Mouse (Mus musculus): ENCODE measurements around the gene Ptgfrn.
A peak's percentile ranks its signal among the peaks of the same experiment; 100 is the strongest.

Gene Ptgfrn

DNA sequence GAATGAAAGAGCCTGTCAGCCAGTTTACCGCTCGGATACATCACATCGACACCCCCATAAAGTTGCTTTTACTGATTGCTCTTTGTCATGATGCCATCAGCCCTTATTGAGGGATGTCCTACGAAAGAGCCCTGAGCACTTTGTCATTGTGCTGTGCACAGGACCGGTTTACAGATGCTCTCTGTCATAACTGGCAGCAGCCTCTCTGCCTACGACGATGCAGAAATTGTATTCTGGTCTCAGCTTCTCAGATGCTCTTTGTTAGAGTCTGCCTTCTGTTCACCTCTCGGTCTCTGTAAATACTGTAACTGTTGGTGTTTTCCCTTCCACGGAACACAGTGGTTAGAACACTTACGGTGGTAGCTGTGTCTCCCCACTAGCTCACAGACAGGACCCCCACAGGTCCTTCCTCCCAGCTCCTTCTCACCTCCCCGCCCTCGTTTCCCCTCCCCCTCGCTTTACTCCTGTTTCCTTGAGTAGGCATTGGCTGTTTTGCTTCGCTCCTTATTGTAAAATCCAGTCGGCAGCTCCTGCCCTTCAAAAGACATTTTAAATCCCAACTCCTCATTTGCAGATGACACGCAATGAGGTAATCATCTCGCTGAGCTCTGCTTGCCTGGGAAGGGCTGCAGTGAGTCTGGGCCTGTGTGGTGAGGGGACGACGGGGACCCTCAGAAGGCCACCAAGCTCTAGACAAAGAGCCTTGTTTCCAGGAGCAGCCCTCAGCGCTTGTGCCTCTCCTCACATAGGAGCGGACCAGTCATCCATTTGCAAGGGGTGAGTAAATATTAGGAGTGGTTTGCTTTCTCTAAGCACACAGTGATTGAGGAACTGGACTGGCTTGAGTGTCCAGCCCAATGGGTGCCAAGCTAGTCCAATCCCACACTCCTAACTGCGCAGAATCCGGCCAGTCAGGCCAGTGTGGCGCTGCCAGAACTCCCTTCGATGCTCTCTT, 6.6 kb upstream of the Ptgfrn start:
- peak; percentile 91 for ATAC-seq (ENCODE audit: low TSS enrichment)

- no peak for ATAC-seq (ENCODE audit: low TSS enrichment)
Observed at GRCm38 (mm10) chr3:101112518-101112894, 2.4 kb upstream of the Ptgfrn start.

GRCm38 (mm10) chr3:101111848-101112517, 1.9 kb upstream of the Ptgfrn start:
- ATAC-seq (ENCODE audit: low TSS enrichment): no peak

DNA sequence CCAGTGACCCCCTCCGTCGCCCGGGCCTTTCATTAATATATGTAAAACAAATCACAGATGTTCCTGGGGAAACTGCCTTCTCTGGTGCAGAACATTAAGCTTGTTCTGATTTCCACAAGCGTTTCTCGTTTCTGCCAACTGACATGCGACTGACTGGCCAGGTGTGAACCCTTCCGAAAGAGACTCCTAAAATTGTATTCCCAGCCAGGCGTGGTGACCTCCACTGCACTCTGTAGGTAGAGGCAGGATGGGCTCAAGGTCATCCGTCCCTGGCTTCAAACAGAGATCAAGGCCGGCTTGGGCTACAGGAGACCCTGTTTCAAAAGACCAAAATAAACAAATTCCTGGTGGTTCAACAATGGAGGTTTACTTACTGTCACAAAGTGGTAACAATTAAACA, 1.2 kb upstream of the Ptgfrn start:
- ATAC-seq (ENCODE audit: low TSS enrichment): no peak

DNA sequence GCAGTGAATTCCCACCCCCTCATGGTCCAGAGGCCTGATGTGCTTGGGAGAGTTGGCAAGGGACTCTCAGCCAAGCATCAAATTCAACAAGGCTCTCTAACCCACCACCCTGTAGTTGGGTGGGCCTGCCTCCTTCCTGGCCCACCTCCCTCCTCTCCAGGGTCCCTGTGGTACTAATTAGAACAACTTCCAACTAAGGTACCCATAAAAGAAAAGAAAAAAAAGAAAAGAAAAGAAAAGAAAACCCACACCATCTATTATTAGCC, 693 bp upstream of the Ptgfrn start:
- no peak for ATAC-seq (ENCODE audit: low TSS enrichment)

- ATAC-seq (ENCODE audit: low TSS enrichment): peak; percentile 18; the same call in 1 of the 2 replicates
Observed at GRCm38 (mm10) chr3:101109558-101110021, 488 bp downstream of the Ptgfrn start.

- no peak for ATAC-seq (ENCODE audit: low TSS enrichment)
Observed at GRCm38 (mm10) chr3:101108848-101109247, 1.2 kb downstream of the Ptgfrn start.

DNA sequence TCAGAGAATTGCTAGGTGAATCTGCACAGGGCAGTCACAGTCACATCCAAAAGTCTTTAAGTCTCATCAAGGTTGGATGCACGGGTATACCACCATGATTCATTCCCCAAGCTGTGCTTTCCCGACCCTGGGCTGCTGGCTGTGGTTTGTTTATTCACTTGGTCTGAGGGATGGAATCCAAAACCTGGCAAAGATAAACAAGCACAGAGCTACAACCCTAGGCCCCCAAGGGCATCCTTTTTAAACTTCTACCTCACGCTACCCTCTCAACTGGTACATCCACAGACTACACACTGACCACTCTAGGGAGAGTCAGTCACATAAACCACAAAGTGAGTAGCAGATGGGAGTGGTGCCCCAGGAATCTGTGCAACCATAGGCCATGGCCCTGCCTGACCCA, 1.8 kb downstream of the Ptgfrn start:
- no peak for ATAC-seq (ENCODE audit: low TSS enrichment)

DNA sequence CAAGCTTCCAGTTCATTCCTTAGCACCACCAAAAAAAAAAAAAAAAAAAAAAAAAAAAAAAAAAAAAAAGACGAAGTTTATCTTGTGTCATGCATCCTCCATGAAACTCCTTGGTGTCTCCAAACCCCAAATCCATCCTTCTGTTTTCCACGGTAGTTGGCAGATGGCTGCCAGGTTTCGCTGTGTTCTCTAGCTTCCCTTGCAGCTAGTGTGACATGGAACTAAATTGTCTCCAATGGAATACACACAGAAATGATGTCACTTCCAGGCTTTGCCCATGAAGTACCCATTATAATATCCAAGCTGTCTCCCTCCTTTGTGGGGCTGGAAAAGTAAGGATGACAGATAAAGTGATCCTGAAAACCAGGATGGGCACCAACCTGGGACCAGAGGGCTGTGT, 3.8 kb downstream of the Ptgfrn start:
- no peak for ATAC-seq (ENCODE audit: low TSS enrichment)

DNA sequence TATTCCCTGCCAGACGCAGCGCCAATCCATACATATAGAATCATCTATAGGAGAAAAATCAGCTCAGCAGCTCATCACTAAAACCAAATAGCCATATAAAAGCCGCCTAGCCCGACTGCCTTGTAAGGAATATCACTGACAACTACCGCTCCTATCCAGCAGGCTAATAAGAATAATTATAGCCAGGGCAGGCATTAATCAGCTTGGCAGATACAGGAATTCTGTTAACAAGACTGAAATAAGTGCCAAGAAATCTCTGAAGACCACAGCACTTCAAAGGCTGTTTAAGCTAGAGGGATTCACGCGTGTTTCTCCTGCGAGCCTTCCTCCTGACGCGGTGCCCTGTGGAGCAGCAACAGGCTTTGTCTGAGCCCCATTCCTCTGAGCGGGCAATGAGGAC, 4.6 kb downstream of the Ptgfrn start:
- no peak for ATAC-seq (ENCODE audit: low TSS enrichment)

GRCm38 (mm10) chr3:101104883-101105282, 5.2 kb downstream of the Ptgfrn start:
- ATAC-seq (ENCODE audit: low TSS enrichment): no peak

DNA sequence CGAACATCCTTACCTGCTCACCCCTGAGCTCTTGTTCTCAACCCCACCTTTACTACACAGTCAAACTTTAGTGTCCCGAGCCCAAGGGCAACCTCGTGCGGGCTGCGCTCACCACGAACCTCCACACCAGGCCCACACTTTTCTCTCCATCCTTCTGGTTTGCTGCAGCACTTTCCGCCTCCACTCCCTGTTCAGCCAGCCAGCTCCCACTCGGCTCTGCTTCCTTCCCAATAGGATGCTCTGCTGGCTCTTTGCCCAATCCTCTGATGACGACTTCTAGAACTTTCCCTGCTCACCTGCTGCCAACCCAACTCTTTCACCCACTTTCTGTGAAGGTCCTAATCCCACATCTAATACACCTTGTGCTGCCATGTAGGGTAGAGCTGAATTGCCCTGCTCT, 6.3 kb downstream of the Ptgfrn start:
- peak; percentile 63 for ATAC-seq (ENCODE audit: low TSS enrichment)

GRCm38 (mm10) chr3:101102106-101102505, 8.0 kb downstream of the Ptgfrn start:
- peak; percentile 45 for ATAC-seq (ENCODE audit: low TSS enrichment)

- no peak for ATAC-seq (ENCODE audit: low TSS enrichment)
Observed at GRCm38 (mm10) chr3:101101184-101101583, 8.9 kb downstream of the Ptgfrn start.

DNA sequence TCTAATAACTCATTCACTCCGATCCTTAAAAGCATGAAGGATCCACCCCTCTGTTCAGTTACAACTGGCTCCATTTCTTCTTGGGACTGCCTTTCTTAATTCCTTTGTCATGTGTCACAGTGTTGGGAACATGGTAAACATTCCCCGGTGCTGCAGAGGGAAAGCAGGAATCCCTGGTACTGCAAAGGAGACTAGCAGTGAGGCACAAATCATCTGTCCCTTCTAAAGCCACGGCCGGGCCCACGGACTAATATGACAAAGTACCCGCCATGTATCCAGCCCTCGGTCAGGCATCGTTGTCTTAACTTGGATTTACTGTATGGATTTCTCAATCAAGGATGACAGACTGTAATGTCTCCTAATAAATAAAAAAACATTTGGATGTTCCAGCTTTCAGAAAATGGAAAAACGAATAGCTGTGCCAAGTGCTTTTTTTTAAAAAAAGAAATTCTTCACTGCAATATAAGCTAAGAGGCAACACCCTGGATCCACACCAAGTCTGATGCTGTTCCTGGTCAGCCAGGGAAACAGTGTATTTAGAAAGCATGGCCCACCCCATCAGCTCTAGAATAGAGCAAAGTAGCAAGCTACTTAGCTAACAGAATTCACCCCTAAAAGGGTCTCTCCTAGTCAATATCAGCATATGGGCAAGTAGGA, 10.2 kb downstream of the Ptgfrn start:
- ATAC-seq (ENCODE audit: low TSS enrichment): no peak

GRCm38 (mm10) chr3:101098073-101098472, 12.0 kb downstream of the Ptgfrn start:
- ATAC-seq (ENCODE audit: low TSS enrichment): peak; percentile 47

DNA sequence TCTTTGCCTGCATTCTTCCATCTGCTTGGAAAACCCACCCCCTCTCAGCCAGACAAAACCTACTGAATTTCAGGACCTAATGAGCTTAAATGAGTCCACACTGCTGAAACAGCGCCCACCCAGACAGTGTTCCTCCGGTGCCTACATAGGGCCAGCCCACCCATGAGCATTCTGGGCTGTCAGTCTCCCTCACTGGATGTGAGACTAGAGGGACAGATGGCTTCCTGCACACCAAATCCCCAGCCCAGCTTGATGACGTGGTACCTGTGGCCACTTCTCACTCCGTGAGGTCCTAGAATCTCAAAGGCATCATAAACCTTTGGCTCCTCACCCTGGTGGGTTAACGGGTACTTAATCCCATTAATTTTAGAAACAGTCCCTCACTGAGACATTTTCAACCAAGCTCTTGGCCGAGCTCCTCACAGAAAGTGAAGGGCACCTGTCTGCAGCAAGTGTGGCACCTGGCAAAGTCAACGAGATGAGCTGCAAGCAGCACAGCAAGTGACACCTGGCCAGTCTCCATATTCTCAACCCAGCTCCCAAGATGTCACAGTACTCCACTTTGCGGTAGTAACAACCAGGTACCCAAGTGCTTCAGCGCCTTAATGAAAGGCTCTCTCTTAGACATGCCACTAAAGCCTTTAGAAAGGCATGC, 12.8 kb downstream of the Ptgfrn start:
- ATAC-seq (ENCODE audit: low TSS enrichment): peak; percentile 45

DNA sequence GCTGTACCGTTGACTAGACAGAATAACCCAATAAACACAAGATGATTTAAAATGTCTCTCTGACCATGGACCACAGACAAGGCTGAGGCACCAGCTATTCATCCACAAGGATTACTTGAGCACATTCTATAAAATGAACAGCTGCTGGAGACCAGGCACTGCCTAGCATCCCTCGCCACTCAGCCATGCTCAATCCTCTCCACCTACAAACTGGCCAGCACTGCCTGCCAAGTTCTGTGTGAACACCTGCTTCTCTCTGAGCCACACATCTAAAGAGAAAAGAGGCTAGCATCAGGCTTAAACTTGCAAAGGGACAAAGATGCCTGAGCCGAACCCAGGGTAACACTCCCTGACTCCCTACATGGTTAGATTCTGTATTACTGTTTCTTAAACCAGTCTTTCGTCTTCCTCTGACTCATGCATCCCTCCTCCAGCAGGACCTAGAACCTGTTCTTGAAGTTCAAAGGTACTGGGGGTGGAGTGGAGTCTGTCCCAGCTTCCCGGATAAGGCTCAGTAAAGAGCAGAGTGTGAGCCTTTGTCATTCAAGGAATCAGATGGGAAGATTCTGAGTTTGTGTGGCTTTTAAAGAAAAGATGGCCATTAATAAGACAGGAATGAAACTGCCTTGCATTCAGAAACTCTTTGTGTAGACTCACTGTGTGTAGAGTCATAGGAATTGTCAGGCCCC, 14.2 kb downstream of the Ptgfrn start:
- peak; percentile 78 for ATAC-seq (ENCODE audit: low TSS enrichment)

DNA sequence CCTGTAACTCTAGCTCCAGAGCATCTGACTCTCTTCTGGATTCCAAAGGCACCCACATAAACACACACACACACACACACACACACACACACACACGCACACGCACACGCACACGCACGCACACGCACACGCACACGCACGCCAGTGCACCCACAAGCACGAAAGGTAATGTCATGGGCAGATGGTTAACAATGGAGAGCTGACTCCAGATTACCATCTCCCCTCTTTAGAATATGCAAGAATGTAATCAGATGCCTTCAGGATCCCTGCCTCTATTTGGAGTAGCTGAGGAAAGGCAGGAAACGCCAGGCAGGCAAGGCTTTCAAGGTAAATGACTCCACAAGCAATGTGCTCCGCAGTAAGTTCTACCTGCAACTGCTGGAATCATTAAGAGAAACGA, 17.9 kb downstream of the Ptgfrn start:
- no peak for ATAC-seq (ENCODE audit: low TSS enrichment)

DNA sequence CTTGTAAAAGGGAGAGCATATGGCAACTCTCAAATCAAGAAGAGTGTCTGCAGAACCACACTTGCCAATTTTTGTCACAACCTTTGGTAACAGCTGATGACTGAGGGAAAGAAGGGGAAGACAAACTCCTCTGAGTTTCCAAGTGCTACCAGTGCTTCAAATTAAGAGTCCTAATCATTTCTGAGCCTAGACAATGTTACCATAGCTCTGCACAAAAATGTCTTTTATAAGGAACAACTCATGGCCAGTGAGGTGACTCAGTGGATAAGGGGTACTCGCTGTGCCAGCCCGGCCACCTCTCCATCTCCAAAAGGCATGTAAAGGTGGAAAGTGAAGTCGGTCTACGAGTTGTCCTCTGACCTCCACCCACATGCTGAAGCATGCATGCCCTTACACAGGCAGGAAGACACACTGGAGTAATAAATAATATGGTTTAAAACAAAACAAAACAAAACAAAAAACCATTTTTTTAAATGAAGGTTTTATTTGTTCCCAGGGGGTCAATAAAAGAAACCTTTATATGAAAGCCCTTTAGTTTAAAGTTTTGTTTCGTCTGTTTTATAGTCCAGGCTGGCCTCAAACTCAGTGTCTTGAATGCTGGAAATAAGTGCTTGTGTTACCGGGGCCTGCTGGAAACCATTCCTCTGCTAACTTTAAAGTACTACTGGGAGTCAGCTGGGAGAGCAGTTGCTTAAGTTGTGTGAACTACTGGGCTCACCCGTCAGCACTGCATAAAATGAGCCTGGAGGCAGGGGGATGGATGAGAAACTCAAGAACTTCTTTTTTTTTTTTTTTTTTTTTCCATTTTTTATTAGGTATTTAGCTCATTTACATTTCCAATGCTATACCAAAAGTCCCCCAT, 23.3 kb downstream of the Ptgfrn start:
- no peak for ATAC-seq (ENCODE audit: low TSS enrichment)

GRCm38 (mm10) chr3:101080925-101081324, 29.2 kb downstream of the Ptgfrn start:
- ATAC-seq (ENCODE audit: low TSS enrichment): peak; percentile 75
